Mouse (Mus musculus): ENCODE results near the gene Ano6. TPM values are rescaled to one million over a fixed set of nuclear protein-coding genes. Genes with fewer than 3 reads are reported as not detected.

The Ano6 gene
- polyA plus RNA-seq, 1 experiment from 2014 or later = 23.9 TPM

GRCm38 (mm10) chr15:95925334-95925986 is 134.8 kb downstream of the Ano6 start:
- no peak overlapping the region for H3K4me3 ChIP-seq (ENCODE audit: low read depth, low read length)
- H3K9me3 ChIP-seq (ENCODE audit: control insufficient read depth) = no peaks in the 10 kb centered on the region
- 87% methylated on average over 8 of the region's 8 CpGs for WGBS
- H3K9ac ChIP-seq (ENCODE audit: low read depth, low read length) = no peak overlapping the region
- no peaks in the 10 kb centered on the region for H3K27me3 ChIP-seq (replicated peaks; ENCODE audit: control insufficient read depth, insufficient read depth, low read length)
- no peaks in the 10 kb centered on the region for H3K4me1 ChIP-seq (replicated peaks; ENCODE audit: control insufficient read depth, insufficient read depth, low read length)
- peaks cover 55% of the 10 kb centered on the region for H3K36me3 ChIP-seq (ENCODE audit: control insufficient read depth, insufficient read depth)
- no peak for ATAC-seq
- TF ChIP-seq CTCF (IDR thresholded peaks at IDR 0.05; ENCODE audit: low read depth) = no peak
- H3K4me2 ChIP-seq (replicated peaks; ENCODE audit: low read depth) = no peak overlapping the region
- H3K27ac ChIP-seq (ENCODE audit: low read depth, low read length) = no peak overlapping the region

GRCm38 (mm10) chr15:95929087-95929486 is 138.4 kb downstream of the Ano6 start:
- no peaks in the 10 kb centered on the region for H3K27me3 ChIP-seq (replicated peaks; ENCODE audit: control insufficient read depth, insufficient read depth, low read length)
- TF ChIP-seq CTCF (IDR thresholded peaks at IDR 0.05; ENCODE audit: low read depth) = no peak
- H3K4me1 ChIP-seq (replicated peaks; ENCODE audit: control insufficient read depth, insufficient read depth, low read length) = 0 out of 2 replicates have a peak, but pooled peaks cover 4% of the 10 kb centered on the region
- H3K36me3 ChIP-seq (ENCODE audit: control insufficient read depth, insufficient read depth) = peaks cover 56% of the 10 kb centered on the region
- no peak for ATAC-seq
- H3K27ac ChIP-seq (ENCODE audit: low read depth, low read length) = no peak overlapping the region
- H3K9ac ChIP-seq (ENCODE audit: low read depth, low read length) = no peak overlapping the region
- H3K9me3 ChIP-seq (ENCODE audit: control insufficient read depth) = no peaks in the 10 kb centered on the region; the same call in 1 of the 2 replicates
- H3K4me2 ChIP-seq (replicated peaks; ENCODE audit: low read depth) = no peak overlapping the region
- H3K4me3 ChIP-seq (ENCODE audit: low read depth, low read length) = no peak overlapping the region
- 93% methylated on average over 6 of the region's 6 CpGs for WGBS

GRCm38 (mm10) chr15:95931013-95931775 is 140.6 kb downstream of the Ano6 start:
- Histone ChIP-seq H3K36me3 (ENCODE audit: control insufficient read depth, insufficient read depth) (peaks cover 61% of the 10 kb centered on the region), H3K27ac (ENCODE audit: low read depth, low read length) (peak overlapping the region; percentile 7; the same call in 1 of the 2 replicates)
- 49% methylated on average over 16 of the region's 16 CpGs for WGBS

GRCm38 (mm10) chr15:95932358-95932757 is 141.7 kb downstream of the Ano6 start:
- Histone ChIP-seq H3K4me3 (ENCODE audit: low read depth, low read length) (no peak overlapping the region), H3K9me3 (ENCODE audit: control insufficient read depth) (no peaks in the 10 kb centered on the region; the same call in 1 of the 2 replicates), H3K36me3 (ENCODE audit: control insufficient read depth, insufficient read depth) (peaks cover 55% of the 10 kb centered on the region), H3K9ac (ENCODE audit: low read depth, low read length) (no peak overlapping the region), H3K4me2 (replicated peaks; ENCODE audit: low read depth) (no peak overlapping the region), H3K4me1 (replicated peaks; ENCODE audit: control insufficient read depth, insufficient read depth, low read length) (0 out of 2 replicates have a peak, but pooled peaks cover 4% of the 10 kb centered on the region), H3K27me3 (replicated peaks; ENCODE audit: control insufficient read depth, insufficient read depth, low read length) (no peaks in the 10 kb centered on the region), H3K27ac (ENCODE audit: low read depth, low read length) (no peak overlapping the region)
- WGBS = 83% methylated on average over 5 of the region's 5 CpGs
- ATAC-seq = no peak
- no peak for TF ChIP-seq CTCF (IDR thresholded peaks at IDR 0.05; ENCODE audit: low read depth)

More at GRCm38 (mm10) chr15:95931013-95931775, 140.6 kb downstream of the Ano6 start:
- no peak for ATAC-seq
- H3K27me3 ChIP-seq (replicated peaks; ENCODE audit: control insufficient read depth, insufficient read depth, low read length) = no peaks in the 10 kb centered on the region
- H3K4me1 ChIP-seq (replicated peaks; ENCODE audit: control insufficient read depth, insufficient read depth, low read length) = 0 out of 2 replicates have a peak, but pooled peaks cover 4% of the 10 kb centered on the region
- no peak overlapping the region for H3K9ac ChIP-seq (ENCODE audit: low read depth, low read length)
- no peak overlapping the region for H3K4me3 ChIP-seq (ENCODE audit: low read depth, low read length)
- TF ChIP-seq CTCF (IDR thresholded peaks at IDR 0.05; ENCODE audit: low read depth) = no peak
- H3K9me3 ChIP-seq (ENCODE audit: control insufficient read depth) = no peaks in the 10 kb centered on the region; the same call in 1 of the 2 replicates
- no peak overlapping the region for H3K4me2 ChIP-seq (replicated peaks; ENCODE audit: low read depth)

GRCm38 (mm10) chr15:95935141-95935540 is 144.5 kb downstream of the Ano6 start:
- 0 out of 2 replicates have a peak, but pooled peaks cover 4% of the 10 kb centered on the region for H3K4me1 ChIP-seq (replicated peaks; ENCODE audit: control insufficient read depth, insufficient read depth, low read length)
- H3K9ac ChIP-seq (ENCODE audit: low read depth, low read length) = no peak overlapping the region
- H3K4me2 ChIP-seq (replicated peaks; ENCODE audit: low read depth) = no peak overlapping the region
- no peak overlapping the region for H3K4me3 ChIP-seq (ENCODE audit: low read depth, low read length)
- ATAC-seq = no peak
- H3K9me3 ChIP-seq (ENCODE audit: control insufficient read depth) = peaks cover 5% of the 10 kb centered on the region; the same call in 1 of the 2 replicates
- no peak overlapping the region for H3K27ac ChIP-seq (ENCODE audit: low read depth, low read length)
- WGBS = 84% methylated on average over 11 of the region's 11 CpGs
- peaks cover 50% of the 10 kb centered on the region for H3K36me3 ChIP-seq (ENCODE audit: control insufficient read depth, insufficient read depth)
- H3K27me3 ChIP-seq (replicated peaks; ENCODE audit: control insufficient read depth, insufficient read depth, low read length) = no peaks in the 10 kb centered on the region
- no peak for TF ChIP-seq CTCF (IDR thresholded peaks at IDR 0.05; ENCODE audit: low read depth)

- H3K9me3 ChIP-seq (ENCODE audit: control insufficient read depth) = 0 out of 2 replicates have a peak, but pooled peaks cover 5% of the 10 kb centered on the region
- no peak overlapping the region for H3K4me2 ChIP-seq (replicated peaks; ENCODE audit: low read depth)
- WGBS = 44% methylated on average over 4 of the region's 4 CpGs
- peak; percentile 76 for TF ChIP-seq CTCF (IDR thresholded peaks at IDR 0.05; ENCODE audit: low read depth)
- H3K4me3 ChIP-seq (ENCODE audit: low read depth, low read length) = no peak overlapping the region
- H3K27me3 ChIP-seq (replicated peaks; ENCODE audit: control insufficient read depth, insufficient read depth, low read length) = no peaks in the 10 kb centered on the region
- H3K9ac ChIP-seq (ENCODE audit: low read depth, low read length) = no peak overlapping the region
- H3K4me1 ChIP-seq (replicated peaks; ENCODE audit: control insufficient read depth, insufficient read depth, low read length) = no peaks in the 10 kb centered on the region
- ATAC-seq = peak; percentile 72
- no peak overlapping the region for H3K27ac ChIP-seq (ENCODE audit: low read depth, low read length)
- H3K36me3 ChIP-seq (ENCODE audit: control insufficient read depth, insufficient read depth) = peaks cover 46% of the 10 kb centered on the region
These were observed 152.8 kb downstream of the Ano6 start for GRCm38 (mm10) chr15:95943470-95943869.

All from intestine, postnatal 0 days (tissue).